Mouse (Mus musculus): ENCODE results near the gene B4galt5.

The B4galt5 gene

GRCm38 (mm10) chr2:167275856-167276255, 73.1 kb downstream of the B4galt5 start:
- no peak for DNase-seq

DNA sequence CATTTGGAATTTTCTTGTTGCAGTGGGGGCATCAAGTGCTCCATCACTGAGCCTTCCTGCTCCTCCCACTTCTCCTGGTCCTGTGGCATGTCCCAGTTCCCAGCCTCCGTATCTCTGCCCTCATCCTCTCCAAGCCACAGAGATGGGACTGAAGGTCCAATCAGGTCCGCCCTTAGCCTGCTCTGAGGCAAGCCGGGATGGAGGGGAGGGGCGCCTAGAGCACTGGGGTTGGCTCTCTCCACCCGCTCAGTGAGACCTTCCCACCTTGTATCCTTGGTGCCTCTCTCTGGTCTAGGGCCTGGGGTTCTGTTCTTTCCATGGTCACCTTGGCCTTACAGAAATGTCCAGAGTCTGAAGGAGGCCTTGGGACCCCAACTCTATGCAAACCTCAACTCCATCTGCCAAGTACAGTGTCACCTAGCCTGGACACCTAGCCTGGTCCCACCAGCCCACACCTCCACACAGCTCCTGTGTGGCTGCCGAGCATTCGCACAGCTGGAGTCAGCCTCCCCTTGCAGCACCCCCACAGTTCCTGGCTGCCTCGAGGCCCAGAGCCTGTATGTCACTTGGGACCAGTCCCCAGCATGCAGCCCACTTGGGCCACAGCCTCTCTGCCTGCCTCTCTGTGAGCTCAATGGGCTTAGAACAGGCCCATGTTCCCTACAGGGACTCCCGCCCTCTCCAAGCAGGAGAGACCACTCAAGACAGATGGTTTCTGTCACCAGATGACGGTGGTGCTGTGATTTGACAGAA, 74.1 kb downstream of the B4galt5 start:
- DNase-seq = no peak

DNA sequence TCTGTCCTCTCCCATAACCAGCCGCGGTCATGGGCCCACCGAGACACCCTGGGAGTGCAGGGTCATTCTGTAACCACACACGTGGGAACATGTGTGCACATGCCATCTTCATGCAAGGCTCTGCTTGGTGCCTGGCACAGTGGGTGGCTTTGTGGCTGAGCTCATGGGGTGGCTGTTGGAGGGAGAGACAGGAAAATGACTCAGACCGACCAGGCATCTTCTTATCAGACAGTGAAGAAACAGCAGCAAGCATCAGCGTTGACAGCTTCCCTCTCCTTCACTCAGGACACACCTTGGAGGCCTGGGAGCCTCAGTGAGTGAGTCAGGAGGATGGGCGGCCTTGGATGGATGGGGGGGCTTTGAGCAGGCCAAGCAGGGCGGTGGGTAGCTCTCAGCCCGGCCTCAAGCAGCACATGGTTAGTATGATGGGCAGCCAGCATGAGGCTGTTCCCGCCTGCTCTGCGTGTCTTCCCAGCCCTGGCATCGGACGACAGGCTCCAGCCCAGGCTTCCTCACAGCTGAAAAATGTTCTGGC, 75.7 kb downstream of the B4galt5 start:
- DNase-seq = no peak

- no peak for DNase-seq
Measured at GRCm38 (mm10) chr2:167272706-167273105, 76.3 kb downstream of the B4galt5 start.

- no peak for DNase-seq
Measured at GRCm38 (mm10) chr2:167271121-167271521, 77.9 kb downstream of the B4galt5 start.

- DNase-seq = no peak
Measured at GRCm38 (mm10) chr2:167270496-167270895, 78.5 kb downstream of the B4galt5 start.

DNA sequence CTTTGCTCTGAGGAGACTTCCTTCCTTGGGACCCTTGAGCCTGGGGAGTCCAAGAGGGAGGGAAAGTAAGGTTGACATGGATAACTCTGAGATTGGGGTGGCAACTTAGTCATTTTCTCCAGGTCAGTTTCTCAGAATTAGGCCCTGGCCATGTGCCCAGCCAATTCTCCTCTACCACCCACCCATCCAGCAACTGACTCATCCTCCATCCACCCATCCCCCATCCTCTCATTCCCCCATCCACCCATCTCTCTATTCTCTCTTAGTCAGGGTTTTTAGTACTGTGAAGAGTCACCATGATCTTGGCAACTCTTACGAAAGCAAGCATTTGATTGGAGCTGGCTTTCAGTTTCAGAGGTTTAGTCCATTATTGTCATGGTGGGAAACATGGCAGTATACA, 80.3 kb downstream of the B4galt5 start:
- DNase-seq = no peak

DNA sequence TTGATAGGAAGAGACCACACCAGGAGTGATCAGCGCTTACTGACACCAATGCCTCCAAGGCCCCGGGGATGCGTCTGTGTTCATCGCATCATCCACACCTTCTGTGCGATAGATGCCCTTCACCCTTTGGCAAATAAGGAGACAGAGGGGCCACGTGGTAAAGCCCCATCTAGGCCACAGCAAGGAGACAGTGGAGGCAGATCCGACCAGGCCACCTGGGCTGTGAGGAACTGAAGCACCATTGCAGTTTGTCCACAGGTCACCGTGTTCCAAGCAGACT, 80.6 kb downstream of the B4galt5 start:
- DNase-seq = no peak

GRCm38 (mm10) chr2:167267531-167268410, 81.2 kb downstream of the B4galt5 start:
- peak; percentile 35 for DNase-seq

DNA sequence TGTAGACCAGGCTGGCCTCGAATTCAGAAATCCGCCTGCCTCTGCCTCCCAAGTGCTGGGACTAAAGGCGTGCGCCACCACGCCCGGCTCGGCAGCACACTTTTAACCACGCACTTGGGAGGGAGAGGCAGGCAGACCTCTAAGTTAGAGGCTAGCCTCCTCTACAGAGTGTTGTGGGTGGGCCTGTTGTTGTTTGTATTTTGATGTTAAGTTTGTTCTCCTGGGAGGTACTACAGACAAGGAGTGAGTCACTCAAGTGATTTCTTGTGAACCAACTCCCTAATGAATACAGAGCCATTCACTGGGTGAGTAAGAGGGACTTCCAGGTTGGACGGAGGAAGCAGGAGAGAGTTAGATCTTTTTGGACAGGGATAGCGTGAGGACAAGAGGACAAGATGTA, 82.8 kb downstream of the B4galt5 start:
- DNase-seq = no peak

DNA sequence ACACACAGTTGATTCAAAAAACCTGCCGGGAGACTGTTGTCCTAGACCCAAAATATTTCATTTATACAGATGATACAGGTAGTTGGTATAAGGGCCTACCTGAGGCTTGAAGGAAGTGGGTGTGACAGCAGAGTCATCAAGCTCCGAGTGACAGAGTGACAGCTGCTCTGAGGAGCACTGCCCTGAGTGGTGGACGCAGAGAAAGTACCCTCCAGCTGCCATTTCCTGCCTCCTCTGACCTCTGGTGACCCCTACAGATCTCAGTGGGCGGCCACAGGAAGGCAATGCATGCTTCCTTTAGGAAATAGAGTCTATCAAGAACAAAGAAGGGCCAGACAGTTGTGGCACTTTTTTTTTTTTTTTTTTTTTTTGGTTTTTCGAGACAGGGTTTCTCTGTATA, 83.2 kb downstream of the B4galt5 start:
- no peak for DNase-seq

GRCm38 (mm10) chr2:167265021-167265420, 84.0 kb downstream of the B4galt5 start:
- no peak for DNase-seq

DNA sequence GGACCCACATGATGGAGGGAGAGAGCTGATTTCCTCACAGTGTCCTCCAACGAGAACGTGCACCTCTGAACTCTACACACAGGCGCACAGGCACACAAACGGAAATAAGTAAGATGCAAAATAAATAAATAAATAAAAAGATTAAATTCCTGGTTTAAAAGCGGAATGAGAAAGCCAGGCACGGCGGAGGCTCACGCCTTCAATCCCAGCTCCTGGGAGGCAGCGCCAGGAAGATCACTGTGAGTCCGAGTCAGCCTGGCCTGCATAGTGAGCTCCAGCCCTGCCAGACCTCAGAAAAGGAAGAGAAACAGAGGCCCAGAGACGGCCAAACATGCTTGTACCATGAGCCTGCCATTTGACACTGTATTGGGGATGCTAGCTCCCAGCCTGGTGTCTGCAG, 85.1 kb downstream of the B4galt5 start:
- no peak for DNase-seq

DNA sequence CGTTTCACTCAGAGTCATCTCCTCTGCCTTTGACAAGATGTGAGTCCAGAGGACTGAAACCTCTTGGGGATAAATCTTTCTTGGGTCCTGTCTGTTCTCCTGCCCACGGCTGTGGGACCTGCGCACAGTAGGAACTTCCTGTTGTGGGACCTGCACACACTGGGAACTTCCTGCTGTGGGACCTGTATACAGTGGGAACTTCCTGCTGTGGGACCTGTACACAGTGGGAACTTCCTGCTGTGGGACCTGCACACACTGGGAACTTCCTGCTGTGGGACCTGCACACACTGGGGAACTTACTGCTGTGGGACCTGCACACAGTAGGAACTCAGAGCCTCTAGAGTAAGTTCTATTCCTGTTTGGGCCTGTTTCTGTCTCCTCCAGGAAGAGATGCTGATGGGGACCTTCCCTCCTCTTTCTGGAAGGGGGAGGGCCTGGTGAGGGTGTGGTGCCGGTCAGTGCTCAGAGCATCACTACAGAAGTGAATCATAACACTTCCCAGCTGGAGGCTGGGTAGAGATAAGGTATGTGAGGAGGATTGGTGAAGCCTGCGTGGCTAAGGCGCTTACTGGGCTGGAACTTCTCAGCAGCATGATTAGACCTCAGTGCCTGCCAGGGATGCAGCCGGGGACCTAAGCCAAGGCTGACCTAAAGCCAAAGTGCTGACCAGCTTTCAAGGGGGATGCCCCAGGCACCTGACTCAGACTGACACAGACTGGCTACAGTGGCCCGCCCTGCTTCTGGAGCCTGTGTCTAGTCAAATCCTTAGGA, 85.8 kb downstream of the B4galt5 start:
- no peak for DNase-seq

DNA sequence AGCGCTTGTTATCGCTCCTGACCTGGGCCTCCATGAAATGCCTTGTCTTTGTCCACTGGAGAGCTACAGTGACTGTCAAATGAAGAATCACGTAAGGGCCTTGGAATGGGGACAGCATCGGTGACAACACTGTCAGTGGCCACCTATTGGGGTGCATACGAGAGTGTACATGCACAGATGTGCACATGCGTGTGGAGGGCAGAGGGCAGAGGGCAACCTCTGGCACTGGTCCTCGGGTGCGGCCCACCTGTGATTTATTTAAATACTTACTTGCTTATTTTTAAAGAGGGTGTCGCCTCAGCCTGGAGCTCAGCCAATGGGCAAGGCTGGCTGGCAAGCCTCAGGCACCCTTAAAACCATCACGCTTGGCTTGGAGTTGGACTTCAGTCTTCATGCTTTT, 86.5 kb downstream of the B4galt5 start:
- DNase-seq = no peak

DNA sequence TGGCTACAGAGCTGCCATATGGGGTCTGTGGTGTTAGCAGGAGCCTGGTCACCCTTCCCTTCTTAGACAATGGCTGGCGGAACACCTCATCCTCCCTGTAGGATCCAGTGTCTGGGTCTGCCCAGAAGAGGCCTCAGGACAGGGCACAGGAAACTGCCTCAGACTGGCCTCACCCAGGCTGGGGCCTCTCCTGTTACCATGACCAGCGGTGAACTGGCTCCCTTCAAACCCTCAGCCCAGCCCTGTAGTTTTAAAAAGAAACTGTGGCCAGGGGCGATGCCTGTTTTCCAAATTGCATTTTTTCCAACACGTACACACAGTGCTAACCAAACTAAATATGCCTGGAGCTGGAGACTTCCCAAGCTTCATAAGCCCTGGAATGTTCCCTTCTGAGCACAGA, 87.9 kb downstream of the B4galt5 start:
- DNase-seq = no peak

- no peak for DNase-seq
Measured at GRCm38 (mm10) chr2:167257790-167258189, 91.2 kb downstream of the B4galt5 start.

DNA sequence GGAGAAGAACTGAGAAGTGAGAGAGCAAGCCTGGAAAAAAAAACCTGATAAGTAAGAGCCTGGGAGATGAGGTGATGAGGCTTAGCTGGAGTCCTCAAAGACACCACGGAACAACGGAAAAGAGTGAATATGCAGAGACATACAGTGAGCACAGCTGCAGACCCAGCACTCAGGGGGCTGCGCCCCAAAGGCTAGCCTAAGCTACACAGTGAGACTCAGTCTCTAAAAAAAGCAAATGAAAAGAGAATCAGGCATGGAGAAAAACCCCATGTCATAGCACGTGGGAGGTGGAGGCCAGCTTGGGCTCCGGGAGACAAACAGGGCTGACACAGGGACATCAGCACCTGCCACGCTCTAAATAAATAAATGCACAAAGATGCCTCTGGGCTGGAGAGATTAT, 94.2 kb downstream of the B4galt5 start:
- no peak for DNase-seq

DNA sequence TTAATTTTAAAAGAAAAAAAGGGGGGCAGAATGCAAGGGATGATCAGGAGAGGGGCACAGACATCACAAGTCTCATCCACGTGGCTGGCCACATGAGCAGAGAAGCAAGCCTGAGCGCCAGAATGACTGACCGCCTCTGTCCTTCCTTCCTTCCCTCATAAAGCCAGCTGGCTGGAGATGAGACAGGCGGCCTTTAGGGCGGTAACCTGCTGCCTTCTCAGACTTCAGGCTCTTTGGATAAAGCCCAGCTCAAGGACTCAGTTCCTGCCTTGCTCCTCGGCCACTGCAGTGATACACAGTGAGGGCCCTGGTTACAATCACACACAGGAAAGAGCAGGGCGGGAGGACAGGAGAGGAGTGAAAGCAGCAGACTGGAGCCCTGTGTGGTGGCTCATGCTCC, 94.8 kb downstream of the B4galt5 start:
- no peak for DNase-seq

DNA sequence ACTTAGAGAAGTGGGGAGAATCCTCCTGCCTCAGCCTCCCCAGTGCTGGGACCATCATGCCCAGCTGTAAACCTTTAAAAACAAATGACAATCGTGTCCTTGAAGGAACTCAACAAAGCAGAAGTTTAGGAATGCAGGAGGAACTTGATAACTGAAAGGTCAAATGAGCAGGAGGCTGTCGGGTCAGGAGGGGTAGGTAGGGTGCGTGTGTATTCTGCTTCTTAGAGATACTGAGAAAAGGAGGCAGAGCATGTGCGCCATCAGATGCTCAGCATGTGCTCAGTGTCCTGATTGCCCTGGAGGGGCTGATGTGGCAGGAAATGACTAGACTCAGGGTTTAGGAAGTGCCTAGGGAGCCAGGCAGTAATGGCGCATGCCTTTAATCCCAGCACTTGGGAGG, 95.5 kb downstream of the B4galt5 start:
- DNase-seq = no peak

- no peak for DNase-seq
Measured at GRCm38 (mm10) chr2:167252057-167252687, 96.8 kb downstream of the B4galt5 start.

GRCm38 (mm10) chr2:167250736-167251337, 98.1 kb downstream of the B4galt5 start:
- DNase-seq = no peak

All from right cerebral cortex, adult 18-20 months (tissue).